Mouse (Mus musculus) kidney, adult 9 months (tissue): ENCODE measurements at regions not wholly inside any gene's neighbourhood (a gene's known extent, or its start where the extent isn't known, plus 50 kb on each side); places are given as distances from the start of the nearest gene placed in this dataset.

ENCODE experiments used
- DNase-seq: peaks from one replicate; pipeline ENCODE4 v3.0.0; 2022

- DNase-seq: peak; percentile 1
These were observed 675.6 kb downstream of the Adcyap1 start for GRCm38 (mm10) chr17:93874430-93874829.

- no peak for DNase-seq
These were observed 706.8 kb downstream of the Adcyap1 start for GRCm38 (mm10) chr17:93905666-93906065.

- no peak for DNase-seq
These were observed 723.6 kb downstream of the Adcyap1 start for GRCm38 (mm10) chr17:93922412-93922811.

GRCm38 (mm10) chr17:93924223-93925006 lies 725.6 kb downstream of the Adcyap1 start:
- no peak for DNase-seq
